Mouse (Mus musculus): ENCODE measurements around the gene 4931414P19Rik.

- TF ChIP-seq GATA1 (IDR thresholded peaks at IDR 0.05; ENCODE audit: borderline replicate concordance, low read length) = no peak
- no peak for TF ChIP-seq FLI1 (IDR thresholded peaks at IDR 0.05; ENCODE audit: low read length)
Observed at GRCm38 (mm10) chr14:54594631-54595414, 11.0 kb downstream of the 4931414P19Rik start.
